Mouse (Mus musculus): ENCODE measurements around the gene Dolpp1.

GRCm38 (mm10) chr2:30384814-30385213, 7.2 kb upstream of the Dolpp1 start:
- TF ChIP-seq CTCF (IDR thresholded peaks at IDR 0.05; ENCODE audit: insufficient read depth, low read length), result no peak
- TF ChIP-seq POLR2A (IDR thresholded peaks at IDR 0.05; ENCODE audit: borderline replicate concordance, extremely low read depth, low read depth, low read length), result no peak
